Mouse (Mus musculus) bone marrow macrophage, adult 2 months (primary cell): ENCODE measurements around the gene Hpn.

Source experiments
- CTCF ChIP-seq: IDR thresholded peaks from 2 replicates; pipeline ENCODE4 v1.5.1; 2012; ENCODE audit warnings: low read depth, mild to moderate bottlenecking, low read length, moderate library complexity
- POLR2A ChIP-seq: IDR thresholded peaks from 2 replicates; pipeline ENCODE4 v1.6.1; 2012; ENCODE audit warnings: mild to moderate bottlenecking, low read depth, low read length, borderline replicate concordance

DNA sequence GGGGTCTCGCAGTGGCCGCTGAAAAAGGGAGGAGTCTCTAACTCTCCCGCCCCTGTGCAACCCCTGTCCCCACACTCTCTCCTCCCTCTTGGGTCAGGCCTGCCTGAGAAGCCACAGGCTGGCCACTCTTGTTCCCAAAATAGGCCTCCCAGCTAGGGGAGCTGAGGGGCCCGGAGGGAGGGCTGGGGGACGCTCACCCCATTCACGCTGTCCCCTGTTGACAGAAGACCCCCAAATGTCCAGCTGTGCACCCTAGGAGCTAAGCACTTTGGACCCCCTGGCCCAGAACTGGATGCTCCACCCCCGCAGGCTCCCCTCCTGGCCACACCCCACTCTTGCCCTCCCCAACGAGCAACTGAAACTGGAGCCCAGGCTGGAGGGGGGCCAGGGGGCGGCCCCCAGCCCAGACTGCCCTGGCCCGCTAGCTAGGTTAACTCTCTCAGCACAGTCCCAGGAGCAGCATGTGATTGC is 59.7 kb downstream of the Hpn start:
- TF ChIP-seq POLR2A (no peak), CTCF (no peak)
